Mouse (Mus musculus) limb, embryonic 13.5 days (tissue): Measurements from ENCODE around the gene Fto. TPM values are rescaled to one million over a fixed set of nuclear protein-coding genes. Genes with fewer than 3 reads are reported as not detected.

Experiments used
- ATAC-seq: fragments of 200-750 bp; cut with Nextera tagmentation; 2 replicates; pipeline ENCODE4 v1.8.0; 2017; ENCODE audit warnings: low read depth, moderate number of reproducible peaks, moderate TSS enrichment; ENCODE audit not compliant: low FRiP score
- H3K27ac ChIP-seq: fragments of 300-500 bp; sonication (generic); 2 replicates; pipeline ENCODE4 v1.5.1; 2015; ENCODE audit warnings: inconsistent platforms, mild to moderate bottlenecking, moderate library complexity
- H3K27me3 ChIP-seq: fragments of 300-500 bp; sonication (generic); 2 replicates; pipeline ENCODE4 v1.6.1; 2015; ENCODE audit warnings: mild to moderate bottlenecking, inconsistent platforms
- H3K36me3 ChIP-seq: fragments of 300-500 bp; sonication (generic); 2 replicates; pipeline ENCODE4 v1.6.1; 2015; ENCODE audit warnings: inconsistent platforms, mild to moderate bottlenecking, moderate library complexity
- H3K4me1 ChIP-seq: fragments of 300-500 bp; sonication (generic); 2 replicates; pipeline ENCODE4 v1.6.1; 2015; ENCODE audit warnings: inconsistent platforms
- H3K4me2 ChIP-seq: fragments of 300-500 bp; sonication (generic); replicated peaks from 2 replicates; pipeline ENCODE4 v1.6.1; 2015; ENCODE audit warnings: inconsistent platforms, mild to moderate bottlenecking, moderate library complexity
- H3K4me3 ChIP-seq: fragments of 300-500 bp; sonication (generic); 2 replicates; pipeline ENCODE4 v1.5.1; 2015; ENCODE audit warnings: moderate library complexity, mild to moderate bottlenecking, inconsistent platforms
- H3K9ac ChIP-seq: fragments of 300-500 bp; sonication (generic); 2 replicates; pipeline ENCODE4 v1.6.1; 2015; ENCODE audit warnings: mild to moderate bottlenecking, inconsistent platforms
- H3K9me3 ChIP-seq: fragments of 300-500 bp; sonication (generic); 2 replicates; pipeline ENCODE4 v1.6.1; 2016; ENCODE audit warnings: inconsistent platforms
- WGBS: fragments of 180-500 bp; shearing (Covaris S2); methylation state at CpG from one replicate; pipeline ENCODE4 v1.1.7; 2015; 5-methylcytosine and 5-hydroxymethylcytosine counted together
- polyA plus RNA-seq: library from polyadenylated mRNA; unstranded; fragments of >200 nt; fragmentation: Nextera tagmentation; extraction: Ambion mirVana; gene quantifications from 2 replicates; pipeline ENCODE4 v1.2.1, GENCODE M21; 2015

Fto gene
- polyA plus RNA-seq, 1 experiment from 2014 or later, result 106 TPM

DNA sequence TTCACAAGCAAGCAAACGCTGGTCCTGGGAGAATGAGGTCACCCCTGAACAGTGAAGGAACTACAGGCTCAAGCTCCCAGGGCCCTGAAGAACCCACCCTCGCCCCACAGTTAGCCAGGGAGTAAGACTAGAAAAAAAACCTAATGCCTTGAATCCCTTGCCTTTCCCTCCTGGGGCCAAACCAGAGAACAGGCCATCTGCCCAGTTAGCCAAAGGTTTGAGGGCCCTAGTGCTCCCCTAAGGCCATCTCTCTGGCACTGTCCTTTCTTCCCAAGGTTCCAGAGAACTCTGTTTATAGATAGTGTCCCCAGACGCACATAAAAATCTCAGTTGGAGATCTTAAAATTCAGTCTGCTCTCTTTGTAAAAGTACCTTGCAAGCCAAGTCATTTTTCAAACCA is 340.2 kb downstream of the Fto start:
- ATAC-seq, result no peak

DNA sequence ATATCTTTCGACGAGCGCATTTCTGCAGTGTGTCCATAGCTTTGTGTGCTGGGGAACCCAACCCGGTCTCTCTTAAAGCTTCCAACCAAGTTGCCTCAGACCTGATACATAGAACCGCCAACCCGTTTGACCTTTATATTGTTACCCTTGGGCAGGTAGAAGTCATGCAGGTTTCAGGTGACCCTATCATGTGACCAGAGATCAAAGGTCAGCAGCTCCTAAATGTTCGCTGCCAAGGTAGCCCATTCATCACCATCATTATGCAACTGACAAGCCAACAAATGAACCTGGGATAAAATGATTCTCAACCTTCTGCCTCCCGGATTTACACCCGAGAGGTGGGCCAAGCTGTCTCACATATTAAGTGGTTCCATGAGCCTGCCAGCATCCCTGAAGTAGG is 344.1 kb downstream of the Fto start:
- Histone ChIP-seq H3K9ac (no peak overlapping the region), H3K4me3 (no peak overlapping the region), H3K4me1 (peaks cover 21% of the 10 kb centered on the region), H3K9me3 (no peaks in the 10 kb centered on the region), H3K36me3 (no peaks in the 10 kb centered on the region), H3K27ac (no peak overlapping the region), H3K27me3 (peaks cover 43% of the 10 kb centered on the region), H3K4me2 (no peak overlapping the region)
- no peak for ATAC-seq
- 76% methylated on average over 9 of the region's 9 CpGs for WGBS

More for the DNA sequence above, 340.2 kb downstream of the Fto start:
- Histone ChIP-seq H3K36me3 (no peaks in the 10 kb centered on the region), H3K4me2 (no peak overlapping the region), H3K27me3 (peaks cover 70% of the 10 kb centered on the region), H3K9me3 (no peaks in the 10 kb centered on the region), H3K9ac (no peak overlapping the region), H3K4me3 (no peak overlapping the region), H3K27ac (no peak overlapping the region), H3K4me1 (peaks cover 24% of the 10 kb centered on the region)
- 36% methylated on average over 3 of the region's 3 CpGs for WGBS

GRCm38 (mm10) chr8:91660879-91661278 is 347.6 kb downstream of the Fto start:
- Histone ChIP-seq H3K9me3 (no peaks in the 10 kb centered on the region), H3K27ac (no peak overlapping the region), H3K9ac (no peak overlapping the region), H3K4me1 (0 out of 2 replicates have a peak, but pooled peaks cover 4% of the 10 kb centered on the region), H3K4me2 (no peak overlapping the region), H3K27me3 (peaks cover 35% of the 10 kb centered on the region), H3K4me3 (no peak overlapping the region), H3K36me3 (no peaks in the 10 kb centered on the region)
- no peak for ATAC-seq
- 74% methylated on average over 8 of the region's 8 CpGs for WGBS

- no peak for ATAC-seq
- no peak overlapping the region for H3K9ac ChIP-seq
- 85% methylated on average over 16 of the region's 16 CpGs for WGBS
- no peaks in the 10 kb centered on the region for H3K4me1 ChIP-seq
- H3K4me2 ChIP-seq, result no peak overlapping the region
- no peak overlapping the region for H3K27ac ChIP-seq
- peaks cover 87% of the 10 kb centered on the region for H3K27me3 ChIP-seq
- H3K9me3 ChIP-seq, result no peaks in the 10 kb centered on the region
- H3K4me3 ChIP-seq, result no peak overlapping the region
- H3K36me3 ChIP-seq, result peaks cover 17% of the 10 kb centered on the region
Measured at GRCm38 (mm10) chr8:91669461-91670071, 356.2 kb downstream of the Fto start.

DNA sequence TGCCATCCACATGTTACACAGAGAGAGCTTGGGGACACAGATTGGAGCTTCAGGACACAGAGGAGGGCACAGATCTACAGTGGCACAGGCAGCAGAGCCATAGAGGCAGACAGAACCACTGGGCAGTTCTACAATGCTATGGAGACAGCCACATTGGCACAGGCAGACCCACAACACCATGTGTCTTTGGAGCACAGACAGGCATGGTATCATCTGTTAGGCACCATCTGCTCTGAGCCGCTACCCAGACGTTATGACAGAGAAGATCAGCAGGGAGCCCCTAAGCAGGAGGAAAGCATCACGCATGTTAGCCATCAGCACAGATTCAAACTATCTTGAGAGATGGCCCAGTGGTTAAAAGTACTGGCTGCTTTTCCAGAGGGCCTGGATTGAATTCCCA is 363.6 kb downstream of the Fto start:
- no peak overlapping the region for H3K4me3 ChIP-seq
- no peak overlapping the region for H3K9ac ChIP-seq
- peaks cover 18% of the 10 kb centered on the region for H3K4me1 ChIP-seq
- 75% methylated on average over 3 of the region's 3 CpGs for WGBS
- no peak overlapping the region for H3K27ac ChIP-seq
- no peak for ATAC-seq
- no peaks in the 10 kb centered on the region for H3K9me3 ChIP-seq
- H3K27me3 ChIP-seq, result peaks cover 98% of the 10 kb centered on the region
- H3K36me3 ChIP-seq, result no peaks in the 10 kb centered on the region
- no peak overlapping the region for H3K4me2 ChIP-seq

GRCm38 (mm10) chr8:91679451-91679850 is 366.1 kb downstream of the Fto start:
- H3K4me2 ChIP-seq, result peak overlapping the region; percentile 27; the same call in 1 of the 2 replicates
- peaks cover 18% of the 10 kb centered on the region for H3K4me1 ChIP-seq
- H3K4me3 ChIP-seq, result no peak overlapping the region
- ATAC-seq, result no peak
- no peaks in the 10 kb centered on the region for H3K9me3 ChIP-seq
- no peaks in the 10 kb centered on the region for H3K36me3 ChIP-seq
- H3K9ac ChIP-seq, result no peak overlapping the region
- H3K27ac ChIP-seq, result no peak overlapping the region
- peaks cover 98% of the 10 kb centered on the region for H3K27me3 ChIP-seq
- WGBS, result 8% methylated on average over 15 of the region's 15 CpGs

DNA sequence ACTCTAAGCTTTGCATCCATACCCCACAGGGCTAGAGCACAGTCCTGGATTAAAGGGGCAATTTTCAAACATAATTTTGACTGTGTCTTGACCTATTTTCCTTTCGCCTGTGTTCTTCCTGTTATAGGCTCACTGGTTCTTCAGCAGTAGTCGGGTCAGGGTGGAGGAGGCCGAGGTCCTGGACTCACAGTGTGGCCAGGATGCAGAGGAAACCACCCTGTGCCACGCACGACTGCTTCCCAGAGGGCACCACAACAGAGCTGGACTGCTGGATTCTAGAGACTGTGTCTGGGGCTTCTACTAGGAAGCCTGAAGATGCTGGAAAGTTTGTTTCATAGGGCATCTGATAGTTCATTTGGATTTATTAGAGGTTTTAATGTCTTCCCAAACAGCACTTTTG is 366.8 kb downstream of the Fto start:
- no peak for ATAC-seq
- Histone ChIP-seq H3K4me1 (peaks cover 18% of the 10 kb centered on the region), H3K4me3 (no peak overlapping the region), H3K9ac (no peak overlapping the region), H3K27me3 (peaks cover 100% of the 10 kb centered on the region), H3K4me2 (peak overlapping the region; percentile 27; the same call in 1 of the 2 replicates), H3K27ac (no peak overlapping the region), H3K9me3 (no peaks in the 10 kb centered on the region), H3K36me3 (no peaks in the 10 kb centered on the region)
- 18% methylated on average over 5 of the region's 5 CpGs for WGBS

DNA sequence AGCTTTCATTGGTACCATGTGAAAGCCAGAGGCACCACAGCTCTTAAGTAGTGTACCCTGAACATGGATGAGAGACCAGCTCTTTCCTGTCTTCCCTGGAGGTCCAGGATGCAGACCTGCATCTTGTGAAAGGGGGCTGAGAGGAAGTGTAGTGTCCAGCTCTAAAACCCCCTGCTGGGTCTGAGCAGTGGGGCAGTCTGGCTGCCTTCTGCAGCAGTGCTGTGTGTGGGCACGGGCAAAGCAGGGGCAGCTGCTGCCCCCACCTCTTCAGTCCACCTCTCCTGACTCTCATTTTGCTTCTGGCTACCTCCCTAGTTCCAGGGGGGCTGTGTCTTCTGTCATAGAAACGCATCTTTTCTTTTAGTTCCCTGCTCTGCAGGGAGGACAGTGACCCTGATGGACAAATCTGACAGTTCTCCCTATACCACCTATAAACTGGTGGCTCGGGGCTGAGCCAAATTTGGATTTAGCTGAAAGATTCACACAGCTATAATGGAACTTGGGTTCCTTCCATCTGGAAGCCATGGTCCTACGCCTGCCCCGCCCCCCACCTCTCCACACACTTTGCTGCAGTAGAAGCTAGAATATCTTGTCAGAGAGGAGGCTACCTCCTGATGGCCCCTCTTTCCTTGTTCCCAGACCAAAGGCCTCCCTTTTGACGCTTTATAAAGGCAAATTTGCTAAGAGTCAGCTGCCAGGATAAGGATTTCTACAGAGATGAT is 371.4 kb downstream of the Fto start:
- Histone ChIP-seq H3K27ac (no peak overlapping the region), H3K9me3 (no peaks in the 10 kb centered on the region), H3K36me3 (no peaks in the 10 kb centered on the region), H3K4me3 (no peak overlapping the region), H3K9ac (no peak overlapping the region), H3K27me3 (peaks cover 95% of the 10 kb centered on the region), H3K4me2 (no peak overlapping the region), H3K4me1 (peaks cover 12% of the 10 kb centered on the region)
- ATAC-seq, result no peak
- 75% methylated on average over 6 of the region's 6 CpGs for WGBS

- Histone ChIP-seq H3K4me3 (no peak overlapping the region), H3K27ac (no peak overlapping the region), H3K9me3 (no peaks in the 10 kb centered on the region), H3K9ac (no peak overlapping the region), H3K4me1 (peaks cover 7% of the 10 kb centered on the region; the same call in 1 of the 2 replicates), H3K4me2 (no peak overlapping the region), H3K36me3 (no peaks in the 10 kb centered on the region), H3K27me3 (peaks cover 94% of the 10 kb centered on the region)
- ATAC-seq, result no peak
- 62% methylated on average over 3 of the region's 3 CpGs for WGBS
Measured at GRCm38 (mm10) chr8:91685408-91685807, 372.1 kb downstream of the Fto start.

DNA sequence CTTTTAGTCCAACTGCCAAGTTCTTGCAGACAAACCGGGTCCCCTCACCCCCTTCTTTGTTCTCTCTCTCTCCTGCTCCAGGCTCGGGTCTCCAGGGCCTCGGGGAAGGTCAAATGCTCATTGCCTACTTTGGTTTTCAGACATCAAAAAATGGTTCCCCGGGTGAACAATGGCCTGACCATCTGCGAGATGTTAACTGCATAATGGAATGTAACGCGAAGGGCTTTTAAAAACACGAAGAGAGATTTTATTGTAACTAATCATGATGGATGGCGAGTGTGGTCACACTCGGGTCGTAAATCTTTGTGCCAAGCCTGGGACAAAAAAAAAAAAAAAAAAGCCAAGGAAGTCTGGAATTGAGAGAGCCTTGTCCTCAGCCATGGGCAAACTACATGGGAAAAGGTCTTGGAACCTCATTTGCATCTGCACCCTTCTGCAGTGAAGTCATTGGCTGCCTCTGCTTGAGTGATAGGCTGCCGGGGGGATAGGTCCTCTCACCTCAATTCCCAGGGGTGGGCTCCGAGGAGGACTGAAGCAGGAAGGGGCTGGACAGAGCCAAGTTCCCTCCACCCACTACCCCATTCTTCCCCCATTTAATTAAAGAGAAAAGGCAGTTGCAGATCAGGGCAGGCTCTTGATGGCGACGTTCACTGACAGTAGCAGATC is 378.9 kb downstream of the Fto start:
- Histone ChIP-seq H3K4me1 (peaks cover 6% of the 10 kb centered on the region), H3K27ac (no peak overlapping the region), H3K4me2 (no peak overlapping the region), H3K9me3 (no peaks in the 10 kb centered on the region), H3K27me3 (peaks cover 89% of the 10 kb centered on the region), H3K9ac (no peak overlapping the region), H3K4me3 (no peak overlapping the region), H3K36me3 (no peaks in the 10 kb centered on the region)
- 14% methylated on average over 15 of the region's 15 CpGs for WGBS
- ATAC-seq, result no peak

- Histone ChIP-seq H3K4me1 (no peaks in the 10 kb centered on the region), H3K27ac (no peak overlapping the region), H3K9me3 (no peaks in the 10 kb centered on the region), H3K27me3 (peaks cover 91% of the 10 kb centered on the region), H3K4me3 (no peak overlapping the region), H3K9ac (no peak overlapping the region), H3K36me3 (no peaks in the 10 kb centered on the region), H3K4me2 (no peak overlapping the region)
- no peak for ATAC-seq
- 87% methylated on average over 5 of the region's 5 CpGs for WGBS
Measured at GRCm38 (mm10) chr8:91706533-91706932, 393.2 kb downstream of the Fto start.

DNA sequence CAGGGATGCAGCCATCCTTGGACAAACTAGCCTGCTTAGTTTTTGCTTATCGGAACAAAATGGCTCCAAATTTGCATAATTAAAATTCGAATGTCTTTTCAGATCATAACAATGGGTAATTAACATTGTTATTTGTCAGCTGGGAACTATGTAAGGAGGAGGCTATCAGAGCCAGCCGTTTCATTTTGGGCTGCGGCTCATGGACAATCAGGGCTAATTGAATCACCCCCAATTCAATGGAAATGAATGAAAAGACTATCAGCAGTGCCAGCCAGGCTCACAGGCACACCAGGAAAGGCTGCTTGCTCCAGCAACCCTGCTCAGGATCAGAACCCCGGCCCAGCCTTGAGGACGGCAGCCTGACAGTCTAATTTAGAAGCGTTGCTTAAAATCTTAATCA is 395.3 kb downstream of the Fto start:
- no peaks in the 10 kb centered on the region for H3K9me3 ChIP-seq
- WGBS, result 74% methylated on average over 7 of the region's 7 CpGs
- no peaks in the 10 kb centered on the region for H3K36me3 ChIP-seq
- H3K27ac ChIP-seq, result no peak overlapping the region
- no peak for ATAC-seq
- H3K4me3 ChIP-seq, result no peak overlapping the region
- H3K27me3 ChIP-seq, result peaks cover 94% of the 10 kb centered on the region
- no peak overlapping the region for H3K4me2 ChIP-seq
- peaks cover 15% of the 10 kb centered on the region for H3K4me1 ChIP-seq
- H3K9ac ChIP-seq, result no peak overlapping the region
